Mouse (Mus musculus): ENCODE measurements around the gene Cbx7. TPM values are rescaled to one million over a fixed set of nuclear protein-coding genes. Genes with fewer than 3 reads are reported as not detected.

Cbx7 gene
- polyA plus RNA-seq, 1 experiment from 2014 or later = 1.8 TPM

Small RNAs within 50 kb of the gene (microRNA-seq; reads per million reads assigned to microRNA genes)
- not detected for gene Mir7213

Other genes starting within 250 kb of the Cbx7 start
- gene Sun2, start 228.6 kb downstream of the Cbx7 start, polyA plus RNA-seq (2014; fragmentation: Nextera tagmentation; extraction: Ambion mirVana) = 6.1 and 10.2 TPM in 2 replicates
- gene Dnal4, start 193.3 kb downstream of the Cbx7 start, polyA plus RNA-seq (2014; fragmentation: Nextera tagmentation; extraction: Ambion mirVana) = 68.6 and 70.8 TPM in 2 replicates
- 1.5 and 2.0 TPM in 2 replicates for gene Nptxr, start 166.4 kb downstream of the Cbx7 start, polyA plus RNA-seq (2014; fragmentation: Nextera tagmentation; extraction: Ambion mirVana)
- gene Npcd, start 136.9 kb downstream of the Cbx7 start, polyA plus RNA-seq (2014; fragmentation: Nextera tagmentation; extraction: Ambion mirVana) = not detected in 2 replicates
- 17.3 and 18.0 TPM in 2 replicates for gene Cbx6, start 136.4 kb downstream of the Cbx7 start, polyA plus RNA-seq (2014; fragmentation: Nextera tagmentation; extraction: Ambion mirVana)
- 5.4 and 7.3 TPM in 2 replicates for gene Apobec3, start 79.5 kb downstream of the Cbx7 start, polyA plus RNA-seq (2014; fragmentation: Nextera tagmentation; extraction: Ambion mirVana)
- gene Pdgfb, start 43.9 kb upstream of the Cbx7 start, polyA plus RNA-seq (2014; fragmentation: Nextera tagmentation; extraction: Ambion mirVana) = 2.2 and 3.8 TPM in 2 replicates
- 8.7 TPM in 2 replicates for gene Syngr1, start 120.2 kb upstream of the Cbx7 start, polyA plus RNA-seq (2014; fragmentation: Nextera tagmentation; extraction: Ambion mirVana)
- gene Rpl3, start 120.7 kb upstream of the Cbx7 start, polyA plus RNA-seq (2014; fragmentation: Nextera tagmentation; extraction: Ambion mirVana) = 1,003 and 1,056 TPM in 2 replicates
- 35.7 and 36.0 TPM in 2 replicates for gene Tab1, start 162.0 kb upstream of the Cbx7 start, polyA plus RNA-seq (2014; fragmentation: Nextera tagmentation; extraction: Ambion mirVana)
- gene Mgat3, start 202.6 kb upstream of the Cbx7 start, polyA plus RNA-seq (2014; fragmentation: Nextera tagmentation; extraction: Ambion mirVana) = 11.6 and 12.3 TPM in 2 replicates

Data from neural tube, embryonic 11.5 days (tissue).